Mouse (Mus musculus) adrenal gland (tissue): ENCODE measurements around the gene Ubtd2.

Source experiments
- intact Hi-C: fragments of 180-260 bp; cut with DNase I; formaldehyde crosslinking; loops from one replicate; pipeline ENCODE4 v1.15.1; 2025

Gene Ubtd2

GRCm38 (mm10) chr11:32542181-32542580 is 87.0 kb downstream of the Ubtd2 start:
- intact Hi-C loops = no loop called here

- intact Hi-C loops = no loop called here
Observed at GRCm38 (mm10) chr11:32542687-32543411, 87.7 kb downstream of the Ubtd2 start.

DNA sequence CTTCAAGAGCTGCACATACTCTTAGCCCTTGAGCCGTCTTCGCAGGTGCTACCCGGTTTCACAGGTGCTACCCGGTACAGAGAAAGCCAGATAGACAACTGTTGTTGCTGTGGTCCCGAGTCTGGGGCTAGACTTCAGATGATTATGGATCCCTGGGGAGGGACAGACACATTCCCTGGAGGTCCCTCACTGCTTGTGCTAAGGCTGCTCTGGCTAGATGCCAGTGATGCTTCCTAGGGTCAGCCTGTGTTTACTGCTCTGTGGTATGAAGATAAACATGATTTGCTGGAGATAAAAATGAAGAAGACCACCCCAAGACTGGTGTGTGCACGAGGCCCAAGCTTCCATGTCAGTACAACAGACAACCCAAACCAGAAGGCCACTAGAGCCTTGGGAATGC is 88.9 kb downstream of the Ubtd2 start:
- intact Hi-C loops = no loop called here

GRCm38 (mm10) chr11:32544497-32544896 is 89.3 kb downstream of the Ubtd2 start:
- intact Hi-C loops = no loop called here

GRCm38 (mm10) chr11:32545605-32546004 is 90.4 kb downstream of the Ubtd2 start:
- intact Hi-C loops = no loop called here

- intact Hi-C loops = no loop called here
Observed at GRCm38 (mm10) chr11:32546483-32546882, 91.3 kb downstream of the Ubtd2 start.

- intact Hi-C loops = no loop called here
Observed at GRCm38 (mm10) chr11:32547391-32547947, 92.3 kb downstream of the Ubtd2 start.

- intact Hi-C loops = no loop called here
Observed at GRCm38 (mm10) chr11:32548240-32548639, 93.1 kb downstream of the Ubtd2 start.

- intact Hi-C loops = no loop called here
Observed at GRCm38 (mm10) chr11:32549236-32549635, 94.1 kb downstream of the Ubtd2 start.

DNA sequence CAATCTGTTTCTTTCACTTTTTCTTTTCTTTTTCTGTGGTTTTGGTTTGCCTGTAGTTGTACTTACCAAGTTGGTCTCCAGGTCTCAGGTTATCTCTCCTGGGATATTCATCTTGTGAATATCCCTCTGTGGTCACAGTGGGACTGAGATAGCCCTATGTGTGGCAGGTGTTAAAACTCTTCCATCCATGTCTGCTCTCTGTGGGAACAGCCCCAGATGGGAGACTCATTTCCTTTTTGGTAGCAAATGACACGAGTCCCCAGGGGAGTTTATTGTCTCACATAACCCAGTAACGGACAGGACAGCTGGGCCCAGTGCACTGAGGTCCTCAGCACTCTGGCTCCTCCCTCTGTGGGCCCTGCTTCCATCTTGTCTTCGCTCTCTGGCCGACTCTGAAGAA is 94.9 kb downstream of the Ubtd2 start:
- intact Hi-C loops = no loop called here

- intact Hi-C loops = no loop called here
Observed at GRCm38 (mm10) chr11:32551056-32551455, 95.9 kb downstream of the Ubtd2 start.

GRCm38 (mm10) chr11:32551579-32552297 is 96.6 kb downstream of the Ubtd2 start:
- intact Hi-C loops = no loop called here

DNA sequence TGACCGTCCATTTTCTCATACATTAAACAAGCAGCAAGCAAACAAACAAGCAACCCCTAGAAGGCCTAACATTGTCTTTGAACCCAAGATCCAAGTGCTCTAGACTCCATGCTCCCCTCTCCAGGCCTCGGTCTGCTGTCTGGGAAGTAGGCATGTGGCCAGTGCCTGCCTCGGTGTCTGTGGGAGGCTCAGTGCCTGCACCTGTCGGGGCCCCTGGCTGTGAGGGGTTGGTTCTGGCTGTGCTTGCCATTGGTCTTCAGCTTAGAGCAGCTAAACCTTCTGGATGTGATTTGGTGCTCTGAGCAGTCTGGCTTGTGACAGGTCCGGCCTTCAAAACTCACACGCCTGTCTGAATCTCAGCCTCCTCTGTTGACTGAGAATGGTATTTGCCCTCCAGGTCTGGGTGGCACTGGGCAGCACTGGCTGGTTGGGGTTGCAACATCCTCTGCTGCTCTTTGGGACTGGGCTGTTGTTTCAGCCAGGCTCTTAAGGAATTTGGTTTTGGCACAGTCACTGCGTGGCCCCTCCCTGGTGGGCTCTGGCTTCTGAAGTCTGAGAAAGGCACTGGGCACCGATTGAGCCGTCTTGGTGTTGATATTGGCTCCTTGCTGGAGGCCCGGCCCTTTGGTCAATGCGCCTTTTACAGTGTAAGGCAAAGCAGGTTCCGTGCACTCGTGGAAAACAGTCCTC is 97.4 kb downstream of the Ubtd2 start:
- intact Hi-C loops = no loop called here

DNA sequence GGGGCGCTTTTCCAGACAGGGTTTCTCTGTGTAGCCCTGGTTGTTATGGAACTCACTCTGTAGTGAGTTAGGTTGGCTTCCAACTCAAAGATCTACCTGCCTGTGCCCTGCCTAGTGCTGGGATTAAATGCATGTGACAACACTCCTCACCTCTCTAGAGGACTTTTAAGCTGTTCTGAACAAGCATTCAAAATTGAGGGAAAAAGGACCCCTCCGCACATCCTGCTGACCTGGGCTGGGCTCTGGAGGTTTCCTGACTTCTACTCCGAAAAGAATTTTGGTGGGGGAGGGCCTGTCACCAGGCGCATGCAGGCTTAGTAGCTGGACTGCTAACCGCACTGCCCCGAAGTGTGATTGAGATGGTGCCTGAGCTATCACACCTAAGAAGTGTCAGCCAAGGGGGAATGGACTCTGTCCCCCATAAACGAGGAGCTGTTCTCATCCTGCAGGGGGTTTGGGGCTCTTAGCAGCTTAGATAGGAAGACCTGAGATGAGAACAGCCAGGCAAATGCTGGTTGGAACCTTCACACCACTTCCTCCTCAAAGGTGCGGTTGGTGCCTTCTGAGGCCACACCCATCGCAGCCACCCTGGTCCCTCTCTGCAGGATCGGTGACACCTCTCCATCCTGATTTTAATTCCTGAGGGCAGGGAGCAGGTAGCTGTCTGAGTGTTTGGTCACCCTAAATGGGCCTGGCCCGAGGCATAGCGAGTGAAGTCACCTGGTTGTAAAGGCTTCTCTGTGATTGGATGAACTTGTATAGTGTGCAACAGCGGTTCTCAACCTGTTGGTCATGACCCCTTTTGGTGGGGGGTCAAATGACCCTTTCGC is 98.4 kb downstream of the Ubtd2 start:
- intact Hi-C loops = no loop called here

GRCm38 (mm10) chr11:32554141-32555091 is 99.2 kb downstream of the Ubtd2 start:
- intact Hi-C loops = no loop called here

DNA sequence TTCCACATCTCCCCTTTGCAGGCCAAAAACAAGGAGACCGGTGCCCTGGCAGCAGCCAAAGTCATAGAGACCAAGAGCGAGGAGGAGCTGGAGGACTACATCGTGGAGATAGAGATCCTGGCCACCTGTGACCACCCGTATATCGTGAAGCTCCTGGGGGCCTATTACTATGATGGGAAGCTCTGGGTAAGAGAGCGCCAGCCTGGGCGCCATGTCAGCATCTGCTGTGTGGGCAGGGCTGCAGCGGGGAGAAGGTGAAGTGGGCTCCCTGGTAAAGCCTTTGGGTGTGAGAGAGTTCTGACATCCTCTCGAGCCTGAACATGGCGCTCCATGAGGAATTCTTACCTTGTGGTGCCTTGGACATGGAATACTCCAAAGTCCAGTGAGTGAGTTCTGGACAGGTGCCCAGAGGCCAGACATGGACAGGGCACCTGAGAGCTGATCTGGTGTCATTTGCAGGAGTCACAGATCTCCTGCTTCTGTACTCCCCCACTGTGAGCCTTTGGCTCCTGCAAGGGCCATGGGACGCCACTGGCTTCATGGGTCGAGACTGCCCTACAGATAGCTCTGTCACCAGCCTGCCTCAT is 100.0 kb downstream of the Ubtd2 start:
- intact Hi-C loops = no loop called here

GRCm38 (mm10) chr11:32556333-32556990 is 101.3 kb downstream of the Ubtd2 start:
- intact Hi-C loops = no loop called here

- intact Hi-C loops = no loop called here
Observed at GRCm38 (mm10) chr11:32558026-32558425, 102.9 kb downstream of the Ubtd2 start.

- intact Hi-C loops = no loop called here
Observed at GRCm38 (mm10) chr11:32558677-32559076, 103.5 kb downstream of the Ubtd2 start.
